Mouse (Mus musculus) neural tube, embryonic 12.5 days (tissue): ENCODE results near the gene Abca9. TPM values are rescaled to one million over a fixed set of nuclear protein-coding genes. Genes with fewer than 3 reads are reported as not detected.

Experiments used
- ATAC-seq: fragments of 200-750 bp; cut with Nextera tagmentation; 2 replicates; pipeline ENCODE4 v1.8.0; 2017; ENCODE audit warnings: low read depth, mild to moderate bottlenecking, moderate TSS enrichment, moderate library complexity; ENCODE audit not compliant: low FRiP score
- H3K27ac ChIP-seq: fragments of 300-500 bp; sonication (generic); 2 replicates; pipeline ENCODE4 v1.5.1; 2016
- H3K27me3 ChIP-seq: fragments of 300-500 bp; sonication (generic); replicated peaks from 2 replicates; pipeline ENCODE4 v1.6.1; 2016; ENCODE audit warnings: mild to moderate bottlenecking
- H3K36me3 ChIP-seq: fragments of 300-500 bp; sonication (generic); 2 replicates; pipeline ENCODE4 v1.6.1; 2016; ENCODE audit warnings: mild to moderate bottlenecking
- H3K4me1 ChIP-seq: fragments of 300-500 bp; sonication (generic); 2 replicates; pipeline ENCODE4 v1.6.1; 2016
- H3K4me2 ChIP-seq: fragments of 300-500 bp; sonication (generic); replicated peaks from 2 replicates; pipeline ENCODE4 v1.6.1; 2016; ENCODE audit warnings: mild to moderate bottlenecking
- H3K4me3 ChIP-seq: fragments of 300-500 bp; sonication (generic); 2 replicates; pipeline ENCODE4 v1.5.1; 2016
- H3K9ac ChIP-seq: fragments of 300-500 bp; sonication (generic); 2 replicates; pipeline ENCODE4 v1.6.1; 2016; ENCODE audit warnings: mild to moderate bottlenecking
- H3K9me3 ChIP-seq: fragments of 300-500 bp; sonication (generic); 2 replicates; pipeline ENCODE4 v1.6.1; 2016; ENCODE audit warnings: mild to moderate bottlenecking
- WGBS: fragments of 180-500 bp; shearing (Covaris S2); methylation state at CpG from one replicate; pipeline ENCODE4 v1.1.7; 2016; 5-methylcytosine and 5-hydroxymethylcytosine counted together
- polyA plus RNA-seq: library from polyadenylated mRNA; unstranded; fragments of >200 nt; fragmentation: Nextera tagmentation; extraction: Ambion mirVana; gene quantifications from 2 replicates; pipeline ENCODE4 v1.2.1, GENCODE M21; 2016

The Abca9 gene
- polyA plus RNA-seq, 1 experiment from 2014 or later, result 5.1 TPM

GRCm38 (mm10) chr11:110145421-110145820 lies 22.6 kb downstream of the Abca9 start:
- Histone ChIP-seq H3K27me3 (no peaks in the 10 kb centered on the region), H3K9me3 (no peaks in the 10 kb centered on the region), H3K9ac (no peak overlapping the region), H3K4me3 (no peak overlapping the region), H3K4me2 (no peak overlapping the region), H3K27ac (no peak overlapping the region), H3K4me1 (no peaks in the 10 kb centered on the region), H3K36me3 (no peaks in the 10 kb centered on the region)
- WGBS, result 91% methylated on average over 11 of the region's 11 CpGs
- no peak for ATAC-seq

- Histone ChIP-seq H3K9ac (no peak overlapping the region), H3K27ac (no peak overlapping the region), H3K4me3 (no peak overlapping the region), H3K27me3 (no peaks in the 10 kb centered on the region), H3K4me2 (no peak overlapping the region), H3K36me3 (no peaks in the 10 kb centered on the region), H3K9me3 (no peaks in the 10 kb centered on the region), H3K4me1 (no peaks in the 10 kb centered on the region)
- WGBS, result 91% methylated on average over 5 of the region's 5 CpGs
- no peak for ATAC-seq
These were observed 37.2 kb downstream of the Abca9 start for GRCm38 (mm10) chr11:110130760-110131159.

- no peaks in the 10 kb centered on the region for H3K27me3 ChIP-seq
- no peak overlapping the region for H3K27ac ChIP-seq
- no peaks in the 10 kb centered on the region for H3K36me3 ChIP-seq
- no peak overlapping the region for H3K9ac ChIP-seq
- WGBS, result 56% methylated on average over 4 of the region's 4 CpGs
- no peaks in the 10 kb centered on the region for H3K4me1 ChIP-seq
- no peak overlapping the region for H3K4me3 ChIP-seq
- no peak overlapping the region for H3K4me2 ChIP-seq
- H3K9me3 ChIP-seq, result no peaks in the 10 kb centered on the region
- ATAC-seq, result no peak
These were observed 56.9 kb downstream of the Abca9 start for GRCm38 (mm10) chr11:110111137-110111536.

- H3K4me2 ChIP-seq, result no peak overlapping the region
- no peaks in the 10 kb centered on the region for H3K27me3 ChIP-seq
- no peaks in the 10 kb centered on the region for H3K36me3 ChIP-seq
- H3K27ac ChIP-seq, result no peak overlapping the region
- WGBS, result 88% methylated on average over 7 of the region's 7 CpGs
- no peaks in the 10 kb centered on the region for H3K4me1 ChIP-seq
- ATAC-seq, result no peak
- H3K9ac ChIP-seq, result no peak overlapping the region
- no peaks in the 10 kb centered on the region for H3K9me3 ChIP-seq
- no peak overlapping the region for H3K4me3 ChIP-seq
These were observed 66.6 kb downstream of the Abca9 start for GRCm38 (mm10) chr11:110101437-110101836.

GRCm38 (mm10) chr11:110098901-110099300 lies 69.1 kb downstream of the Abca9 start:
- Histone ChIP-seq H3K27me3 (no peaks in the 10 kb centered on the region), H3K27ac (no peak overlapping the region), H3K4me3 (no peak overlapping the region), H3K9me3 (no peaks in the 10 kb centered on the region), H3K4me2 (no peak overlapping the region), H3K4me1 (no peaks in the 10 kb centered on the region), H3K9ac (no peak overlapping the region), H3K36me3 (no peaks in the 10 kb centered on the region)
- WGBS, result 83% methylated on average over 4 of the region's 4 CpGs
- ATAC-seq, result no peak

- 85% methylated on average over 6 of the region's 6 CpGs for WGBS
- Histone ChIP-seq H3K9ac (no peak overlapping the region), H3K4me2 (no peak overlapping the region), H3K4me3 (no peak overlapping the region), H3K27ac (no peak overlapping the region), H3K36me3 (no peaks in the 10 kb centered on the region), H3K27me3 (no peaks in the 10 kb centered on the region), H3K4me1 (no peaks in the 10 kb centered on the region), H3K9me3 (no peaks in the 10 kb centered on the region)
- ATAC-seq, result no peak
These were observed 70.5 kb downstream of the Abca9 start for GRCm38 (mm10) chr11:110097465-110097864.

GRCm38 (mm10) chr11:110095858-110096257 lies 72.1 kb downstream of the Abca9 start, which contains the start of gene Abca8a:
Gene Abca8a, minus strand, starts transcription at chr11:110095978.
- no peak within 1 kb of the TSS for H3K4me2 ChIP-seq
- no peaks in the 10 kb centered on the region for H3K27me3 ChIP-seq
- H3K27ac ChIP-seq, result no peak within 1 kb of the TSS
- H3K4me1 ChIP-seq, result no peaks in the 10 kb centered on the region
- no peak within 1 kb of the TSS for H3K9ac ChIP-seq
- no peaks in the 10 kb centered on the region for H3K9me3 ChIP-seq
- WGBS, result 75% methylated on average over 5 of the region's 5 CpGs
- no peak within 1 kb of the TSS for H3K4me3 ChIP-seq
- no peak for ATAC-seq
- H3K36me3 ChIP-seq, result no peaks in the 10 kb centered on the region

GRCm38 (mm10) chr11:110094846-110095380 lies 73.1 kb downstream of the Abca9 start:
- no peaks in the 10 kb centered on the region for H3K36me3 ChIP-seq
- H3K9me3 ChIP-seq, result no peaks in the 10 kb centered on the region
- WGBS, result 81% methylated on average over 7 of the region's 7 CpGs
- H3K4me3 ChIP-seq, result no peak overlapping the region
- H3K9ac ChIP-seq, result no peak overlapping the region
- no peak for ATAC-seq
- no peaks in the 10 kb centered on the region for H3K4me1 ChIP-seq
- H3K27me3 ChIP-seq, result no peaks in the 10 kb centered on the region
- no peak overlapping the region for H3K27ac ChIP-seq
- no peak overlapping the region for H3K4me2 ChIP-seq

GRCm38 (mm10) chr11:110094236-110094635 lies 73.8 kb downstream of the Abca9 start:
- Histone ChIP-seq H3K9me3 (no peaks in the 10 kb centered on the region), H3K27me3 (no peaks in the 10 kb centered on the region), H3K4me2 (no peak overlapping the region), H3K36me3 (no peaks in the 10 kb centered on the region), H3K9ac (no peak overlapping the region), H3K27ac (no peak overlapping the region), H3K4me1 (no peaks in the 10 kb centered on the region), H3K4me3 (no peak overlapping the region)
- ATAC-seq, result no peak
- 85% methylated on average over 3 of the region's 3 CpGs for WGBS

- no peak overlapping the region for H3K4me3 ChIP-seq
- no peak overlapping the region for H3K27ac ChIP-seq
- no peaks in the 10 kb centered on the region for H3K9me3 ChIP-seq
- no peak for ATAC-seq
- no peaks in the 10 kb centered on the region for H3K36me3 ChIP-seq
- H3K4me1 ChIP-seq, result no peaks in the 10 kb centered on the region
- WGBS, result 75% methylated on average over 2 of the region's 2 CpGs
- H3K27me3 ChIP-seq, result no peaks in the 10 kb centered on the region
- no peak overlapping the region for H3K9ac ChIP-seq
- H3K4me2 ChIP-seq, result no peak overlapping the region
These were observed 76.7 kb downstream of the Abca9 start for GRCm38 (mm10) chr11:110091328-110091727.

GRCm38 (mm10) chr11:110072158-110072557 lies 95.8 kb downstream of the Abca9 start:
- Histone ChIP-seq H3K36me3 (no peaks in the 10 kb centered on the region), H3K4me2 (no peak overlapping the region), H3K4me1 (no peaks in the 10 kb centered on the region), H3K27me3 (no peaks in the 10 kb centered on the region), H3K9me3 (no peaks in the 10 kb centered on the region), H3K9ac (no peak overlapping the region), H3K27ac (no peak overlapping the region), H3K4me3 (no peak overlapping the region)
- no peak for ATAC-seq
- 86% methylated on average over 3 of the region's 3 CpGs for WGBS

- ATAC-seq, result no peak
- Histone ChIP-seq H3K4me3 (no peak overlapping the region), H3K27me3 (no peaks in the 10 kb centered on the region), H3K27ac (no peak overlapping the region), H3K9me3 (no peaks in the 10 kb centered on the region), H3K4me2 (no peak overlapping the region), H3K4me1 (no peaks in the 10 kb centered on the region), H3K36me3 (no peaks in the 10 kb centered on the region), H3K9ac (no peak overlapping the region)
- WGBS, result 70% methylated on average over 4 of the region's 4 CpGs
These were observed 107.0 kb downstream of the Abca9 start for GRCm38 (mm10) chr11:110061032-110061431.

GRCm38 (mm10) chr11:110060127-110060526 lies 107.9 kb downstream of the Abca9 start:
- no peak overlapping the region for H3K27ac ChIP-seq
- no peaks in the 10 kb centered on the region for H3K27me3 ChIP-seq
- no peak for ATAC-seq
- 65% methylated on average over 2 of the region's 2 CpGs for WGBS
- H3K4me1 ChIP-seq, result no peaks in the 10 kb centered on the region
- no peaks in the 10 kb centered on the region for H3K36me3 ChIP-seq
- no peak overlapping the region for H3K9ac ChIP-seq
- H3K4me3 ChIP-seq, result no peak overlapping the region
- no peak overlapping the region for H3K4me2 ChIP-seq
- no peaks in the 10 kb centered on the region for H3K9me3 ChIP-seq
